Mouse (Mus musculus) G1E (cell line): ENCODE results near the gene Fbxw24.

Experiments
- CTCF ChIP-seq: IDR thresholded peaks from 2 replicates; pipeline ENCODE4 v1.5.1; 2012; ENCODE audit warnings: low read depth, low read length, inconsistent platforms, mixed read lengths
- GATA1 ChIP-seq: IDR thresholded peaks from 2 replicates; pipeline ENCODE4 v1.6.1; 2012; ENCODE audit warnings: borderline replicate concordance, low read length, inconsistent platforms, mixed read lengths
- TAL1 ChIP-seq: conservative IDR thresholded peaks from 2 replicates; pipeline ENCODE4 v1.6.1; 2012; ENCODE audit warnings: low read depth, low read length, inconsistent platforms, mixed read lengths

GRCm38 (mm10) chr9:109552483-109552882 lies 73.4 kb downstream of the Fbxw24 start:
- TF ChIP-seq CTCF (no peak), TAL1 (no peak), GATA1 (no peak)
